Mouse (Mus musculus) forebrain, embryonic 14.5 days (tissue): ENCODE results near the gene H2-DMb1. TPM values are rescaled to one million over a fixed set of nuclear protein-coding genes. Genes with fewer than 3 reads are reported as not detected.

ENCODE experiments used
- ATAC-seq: fragments of 200-750 bp; cut with Nextera tagmentation; 2 replicates; pipeline ENCODE4 v1.8.0; 2017; ENCODE audit warnings: mild to moderate bottlenecking, moderate library complexity
- DNase-seq: peaks from one replicate; pipeline ENCODE4 v3.0.0-alpha.2; 2015; ENCODE audit warnings: low spot score
- H3K27ac ChIP-seq: fragments of 300-500 bp; sonication (generic); 2 replicates; pipeline ENCODE4 v1.5.1; 2014; ENCODE audit warnings: low read depth, mild to moderate bottlenecking, control low read depth, low read length, moderate library complexity
- H3K27me3 ChIP-seq: fragments of 300-500 bp; sonication (generic); replicated peaks from 2 replicates; pipeline ENCODE4 v1.6.1; 2014; ENCODE audit warnings: low read length, control low read depth, mixed read lengths; ENCODE audit not compliant: control insufficient read depth, insufficient read depth
- H3K36me3 ChIP-seq: fragments of 300-500 bp; sonication (generic); 2 replicates; pipeline ENCODE4 v1.6.1; 2014; ENCODE audit warnings: low read length, control low read depth; ENCODE audit not compliant: control insufficient read depth, insufficient read depth
- H3K4me1 ChIP-seq: fragments of 300-500 bp; sonication (generic); 2 replicates; pipeline ENCODE4 v1.6.1; 2014; ENCODE audit warnings: antibody characterized with exemption, low read length, control low read depth; ENCODE audit not compliant: control insufficient read depth, insufficient read depth
- H3K4me2 ChIP-seq: fragments of 300-500 bp; sonication (generic); 2 replicates; pipeline ENCODE4 v1.6.1; 2014; ENCODE audit warnings: mild to moderate bottlenecking, control low read depth, low read length
- H3K4me3 ChIP-seq: fragments of 300-500 bp; sonication (generic); 2 replicates; pipeline ENCODE4 v1.5.1; 2014; ENCODE audit warnings: low read depth, low read length, control low read depth
- H3K9ac ChIP-seq: fragments of 300-500 bp; sonication (generic); 2 replicates; pipeline ENCODE4 v1.6.1; 2014; ENCODE audit warnings: mild to moderate bottlenecking, low read length, control low read depth, moderate library complexity
- H3K9me3 ChIP-seq: fragments of 300-500 bp; sonication (generic); replicated peaks from 2 replicates; pipeline ENCODE4 v1.6.1; 2016; ENCODE audit warnings: low read length, control low read depth, mixed read lengths; ENCODE audit not compliant: control insufficient read depth
- WGBS: fragments of 180-500 bp; shearing (Covaris S2); extraction: QIAGEN DNeasy Blood & Tissue Kit; methylation state at CpG from one replicate; pipeline ENCODE4 v1.1.7; 2014; 5-methylcytosine and 5-hydroxymethylcytosine counted together
- polyA plus RNA-seq: library from polyadenylated mRNA; unstranded; fragments of >200 nt; fragmentation: Nextera tagmentation; extraction: Ambion mirVana; gene quantifications from 2 replicates; pipeline ENCODE4 v1.2.1, GENCODE M21; 2014

Gene H2-DMb1
- polyA plus RNA-seq, 1 experiment from 2014 or later, result 1.2 TPM

- WGBS, result 86% methylated on average over 10 of the region's 10 CpGs
- ATAC-seq, result no peak
These were observed 47.2 kb downstream of the H2-DMb1 start for GRCm38 (mm10) chr17:34200047-34200446.

GRCm38 (mm10) chr17:34200772-34201505 lies 48.1 kb downstream of the H2-DMb1 start:
- no peaks in the 10 kb centered on the region for H3K9me3 ChIP-seq
- peaks cover 42% of the 10 kb centered on the region for H3K27me3 ChIP-seq
- 86% methylated on average over 16 of the region's 16 CpGs for WGBS
- no peak overlapping the region for H3K4me2 ChIP-seq
- no peak for DNase-seq
- no peaks in the 10 kb centered on the region for H3K4me1 ChIP-seq
- no peaks in the 10 kb centered on the region for H3K36me3 ChIP-seq
- H3K4me3 ChIP-seq, result no peak overlapping the region
- H3K9ac ChIP-seq, result no peak overlapping the region
- no peak overlapping the region for H3K27ac ChIP-seq
- ATAC-seq, result no peak

More at GRCm38 (mm10) chr17:34200047-34200446, 47.2 kb downstream of the H2-DMb1 start:
- Histone ChIP-seq H3K36me3 (no peaks in the 10 kb centered on the region), H3K27me3 (peaks cover 37% of the 10 kb centered on the region), H3K4me1 (no peaks in the 10 kb centered on the region), H3K9me3 (no peaks in the 10 kb centered on the region), H3K4me2 (no peak overlapping the region), H3K27ac (no peak overlapping the region), H3K4me3 (no peak overlapping the region), H3K9ac (no peak overlapping the region)
- no peak for DNase-seq

GRCm38 (mm10) chr17:34201506-34202055 lies 48.7 kb downstream of the H2-DMb1 start:
- H3K36me3 ChIP-seq, result no peaks in the 10 kb centered on the region
- no peaks in the 10 kb centered on the region for H3K9me3 ChIP-seq

GRCm38 (mm10) chr17:34202760-34203442 lies 50.0 kb downstream of the H2-DMb1 start:
- ATAC-seq (no peak), DNase-seq (no peak)
- H3K4me1 ChIP-seq, result no peaks in the 10 kb centered on the region
- H3K36me3 ChIP-seq, result no peaks in the 10 kb centered on the region
- WGBS, result 90% methylated on average over 4 of the region's 4 CpGs
- H3K27me3 ChIP-seq, result peaks cover 32% of the 10 kb centered on the region
- H3K9me3 ChIP-seq, result no peaks in the 10 kb centered on the region
- H3K9ac ChIP-seq, result no peak overlapping the region
- H3K4me2 ChIP-seq, result no peak overlapping the region
- no peak overlapping the region for H3K27ac ChIP-seq
- H3K4me3 ChIP-seq, result no peak overlapping the region

More at GRCm38 (mm10) chr17:34201506-34202055, 48.7 kb downstream of the H2-DMb1 start:
- ATAC-seq (no peak), DNase-seq (no peak)
- Histone ChIP-seq H3K4me3 (no peak overlapping the region), H3K4me2 (no peak overlapping the region), H3K9ac (no peak overlapping the region), H3K27me3 (peaks cover 40% of the 10 kb centered on the region), H3K27ac (no peak overlapping the region), H3K4me1 (no peaks in the 10 kb centered on the region)
- 76% methylated on average over 7 of the region's 7 CpGs for WGBS

- Histone ChIP-seq H3K27ac (no peak within 1 kb of the TSS), H3K36me3 (no peaks in the 10 kb centered on the region), H3K4me3 (peak within 1 kb of the TSS; percentile 56), H3K27me3 (peaks cover 27% of the 10 kb centered on the region), H3K4me1 (no peaks in the 10 kb centered on the region), H3K9ac (peak within 1 kb of the TSS; percentile 69), H3K9me3 (no peaks in the 10 kb centered on the region), H3K4me2 (peak within 1 kb of the TSS; percentile 83)
- 62% methylated on average over 5 of the region's 5 CpGs for WGBS
- no peak for ATAC-seq
- no peak for DNase-seq
These were observed 50.6 kb downstream of the H2-DMb1 start, which contains the start of gene Tap2 for GRCm38 (mm10) chr17:34203444-34203843. Tap2 (plus strand) TSS chr17:34203527.

- Histone ChIP-seq H3K27me3 (peaks cover 18% of the 10 kb centered on the region), H3K27ac (no peak overlapping the region), H3K9ac (peak overlapping the region; percentile 69), H3K9me3 (no peaks in the 10 kb centered on the region), H3K36me3 (no peaks in the 10 kb centered on the region), H3K4me1 (no peaks in the 10 kb centered on the region), H3K4me3 (peak overlapping the region; percentile 56), H3K4me2 (peak overlapping the region; percentile 83)
- ATAC-seq (peak; percentile 72), DNase-seq (peak; percentile 78)
- WGBS, result under 1% methylated on average over 43 of the region's 44 CpGs
These were observed 51.6 kb downstream of the H2-DMb1 start for GRCm38 (mm10) chr17:34204303-34205010.

- Histone ChIP-seq H3K27ac (no peak overlapping the region), H3K9ac (peak overlapping the region; percentile 69), H3K27me3 (peaks cover 18% of the 10 kb centered on the region), H3K36me3 (no peaks in the 10 kb centered on the region), H3K4me1 (no peaks in the 10 kb centered on the region), H3K4me3 (peak overlapping the region; percentile 56), H3K9me3 (no peaks in the 10 kb centered on the region), H3K4me2 (peak overlapping the region; percentile 83)
- WGBS, result 11% methylated on average over 17 of the region's 18 CpGs
- ATAC-seq (peak; percentile 29; the same call in 1 of the 2 replicates), DNase-seq (no peak)
These were observed 52.3 kb downstream of the H2-DMb1 start for GRCm38 (mm10) chr17:34205021-34205745.

- Histone ChIP-seq H3K9ac (no peak overlapping the region), H3K36me3 (no peaks in the 10 kb centered on the region), H3K4me1 (no peaks in the 10 kb centered on the region), H3K4me2 (no peak overlapping the region), H3K27me3 (peaks cover 18% of the 10 kb centered on the region), H3K9me3 (no peaks in the 10 kb centered on the region), H3K27ac (no peak overlapping the region), H3K4me3 (no peak overlapping the region)
- no peak for ATAC-seq
- DNase-seq, result peak; percentile 29
- WGBS, result 17% methylated on average over 9 of the region's 9 CpGs
These were observed 52.9 kb downstream of the H2-DMb1 start for GRCm38 (mm10) chr17:34205746-34206176.
